Mouse (Mus musculus) gonadal fat pad, adult 2 months (tissue): ENCODE results near the gene Cachd1. TPM values are rescaled to one million over a fixed set of nuclear protein-coding genes. Genes with fewer than 3 reads are reported as not detected.

Experiments
- DNase-seq: peaks from one replicate; pipeline ENCODE4 v3.0.0-alpha.2; 2012; ENCODE audit warnings: low read depth
- polyA plus RNA-seq: library from polyadenylated mRNA; depleted of rRNA; stranded (reverse); fragments of >200 nt; gene quantifications from 2 replicates; pipeline ENCODE4 v1.2.3, GENCODE M21; 2012

Gene Cachd1
- polyA plus RNA-seq, 1 experiment: 81.0 TPM

GRCm38 (mm10) chr4:100988231-100988799, 211.8 kb downstream of the Cachd1 start:
- DNase-seq: no peak

GRCm38 (mm10) chr4:100990996-100991395, 214.5 kb downstream of the Cachd1 start:
- DNase-seq: no peak

GRCm38 (mm10) chr4:100992086-100992485, 215.6 kb downstream of the Cachd1 start:
- DNase-seq: no peak

GRCm38 (mm10) chr4:100994442-100995255, 218.2 kb downstream of the Cachd1 start:
- no peak for DNase-seq

GRCm38 (mm10) chr4:100995617-100996016, 219.1 kb downstream of the Cachd1 start:
- no peak for DNase-seq

GRCm38 (mm10) chr4:100996060-100996651, 219.7 kb downstream of the Cachd1 start:
- DNase-seq: no peak

- no peak for DNase-seq
These were observed 221.7 kb downstream of the Cachd1 start for GRCm38 (mm10) chr4:100998145-100998544.

- DNase-seq: no peak
These were observed 222.4 kb downstream of the Cachd1 start for GRCm38 (mm10) chr4:100998906-100999305.

- no peak for DNase-seq
These were observed 224.1 kb downstream of the Cachd1 start for GRCm38 (mm10) chr4:101000622-101001021.

- DNase-seq: no peak
These were observed 224.6 kb downstream of the Cachd1 start for GRCm38 (mm10) chr4:101001073-101001472.

- DNase-seq: no peak
These were observed 226.5 kb downstream of the Cachd1 start for GRCm38 (mm10) chr4:101002961-101003360.

GRCm38 (mm10) chr4:101008362-101008769, 231.9 kb downstream of the Cachd1 start:
- no peak for DNase-seq

- DNase-seq: no peak
These were observed 232.6 kb downstream of the Cachd1 start for GRCm38 (mm10) chr4:101009092-101009491.

- DNase-seq: no peak
These were observed 241.3 kb downstream of the Cachd1 start for GRCm38 (mm10) chr4:101017806-101018205.

- no peak for DNase-seq
These were observed 244.1 kb downstream of the Cachd1 start, which contains the start of gene Gm10577 for GRCm38 (mm10) chr4:101020596-101020995. Gm10577 (minus strand) TSS chr4:101020696.

- DNase-seq: no peak
These were observed 250.1 kb downstream of the Cachd1 start for GRCm38 (mm10) chr4:101026566-101026965.

- no peak for DNase-seq
These were observed 250.5 kb downstream of the Cachd1 start for GRCm38 (mm10) chr4:101026995-101027394.

GRCm38 (mm10) chr4:101027852-101028411, 251.5 kb downstream of the Cachd1 start:
- DNase-seq: no peak

- no peak for DNase-seq
These were observed 256.6 kb downstream of the Cachd1 start for GRCm38 (mm10) chr4:101033047-101033446.

GRCm38 (mm10) chr4:101035131-101035530, 258.7 kb downstream of the Cachd1 start:
- no peak for DNase-seq

- DNase-seq: no peak
These were observed 260.7 kb downstream of the Cachd1 start for GRCm38 (mm10) chr4:101037156-101037555.

- DNase-seq: no peak
These were observed 267.2 kb downstream of the Cachd1 start for GRCm38 (mm10) chr4:101043691-101044090.
